Mouse (Mus musculus) yolk sac, embryonic 10.5 days (tissue): Measurements from ENCODE around the gene Bcl11b.

Experiments used
- DNase-seq: peaks from one replicate; pipeline ENCODE4 v3.0.0-alpha.2; 2017; ENCODE audit warnings: low spot score

The Bcl11b gene

DNA sequence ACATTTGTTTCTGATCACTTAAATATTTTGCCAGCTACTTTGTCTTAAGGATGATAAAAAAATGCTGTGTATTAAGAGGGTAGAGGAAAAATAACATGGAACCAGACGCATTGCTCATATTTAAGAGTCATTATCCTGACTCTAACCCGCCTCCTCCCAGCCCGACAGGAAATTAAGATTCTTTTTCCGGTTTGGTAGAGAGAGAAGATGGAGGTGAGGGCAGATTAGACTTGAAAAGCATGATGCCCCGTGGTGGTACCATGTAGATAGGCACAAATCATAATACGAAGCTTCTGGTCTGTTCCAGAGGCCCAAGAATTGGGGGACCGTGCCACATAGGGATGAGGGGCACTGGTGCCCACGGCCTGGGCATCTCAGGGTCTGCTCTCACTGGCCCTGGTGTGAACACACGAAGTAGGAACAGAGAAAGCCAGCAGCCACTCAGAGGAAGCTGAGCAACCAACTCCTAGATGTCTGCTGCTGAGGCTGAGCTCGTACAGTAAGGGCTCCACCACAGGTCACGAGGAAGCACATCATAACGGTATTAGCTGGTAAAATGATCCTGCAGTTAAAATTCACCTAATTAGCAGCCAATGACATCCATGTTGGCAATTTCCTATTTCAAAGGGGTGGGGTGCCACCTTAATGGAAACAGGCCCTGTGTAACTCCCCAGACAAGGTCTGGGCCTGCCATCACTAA, 32.2 kb downstream of the Bcl11b start:
- DNase-seq = no peak

DNA sequence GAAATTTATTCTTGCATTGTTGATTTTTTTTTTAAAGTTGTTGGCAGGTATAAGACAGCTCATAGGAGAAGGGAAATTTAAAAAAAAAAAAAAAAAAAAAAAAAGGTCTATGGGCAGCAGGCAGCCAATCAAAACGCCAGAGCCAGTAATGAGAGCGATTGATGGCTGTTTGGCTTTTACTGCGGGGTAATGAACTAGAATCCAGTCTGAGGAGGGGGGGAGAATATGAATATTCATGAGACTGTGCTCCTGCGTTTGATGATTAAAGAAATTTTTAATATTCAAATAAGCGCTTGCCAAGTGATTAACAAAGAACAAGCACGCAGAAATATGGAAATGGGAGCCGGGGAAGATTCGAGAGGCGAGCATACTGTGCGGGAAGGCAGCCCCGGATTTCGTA, 32.8 kb downstream of the Bcl11b start:
- DNase-seq = no peak

DNA sequence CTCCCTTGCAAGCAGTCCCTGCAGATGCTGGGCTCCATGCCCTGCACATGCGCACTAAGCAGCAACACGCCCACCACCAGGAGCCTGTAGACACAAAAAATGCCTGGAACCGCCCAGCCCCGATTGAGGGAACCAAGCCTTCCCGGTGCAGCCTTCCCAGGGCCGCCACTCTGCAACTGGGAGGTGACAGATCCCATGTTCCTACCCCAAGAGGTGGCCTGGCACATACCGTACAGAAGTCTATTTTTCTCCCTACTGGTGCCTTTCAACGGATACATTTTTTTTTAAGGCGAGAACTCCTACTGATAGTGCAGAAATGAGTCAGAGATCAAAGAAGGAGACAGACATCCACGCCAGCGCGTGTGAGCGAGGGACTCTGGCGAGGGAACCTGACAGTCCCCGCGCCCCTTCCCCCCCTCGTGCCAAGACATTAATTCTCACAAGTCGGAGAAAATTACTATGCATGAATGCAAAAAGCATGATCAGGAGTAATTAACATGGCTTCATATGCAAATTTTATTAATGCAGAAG, 33.5 kb downstream of the Bcl11b start:
- no peak for DNase-seq

DNA sequence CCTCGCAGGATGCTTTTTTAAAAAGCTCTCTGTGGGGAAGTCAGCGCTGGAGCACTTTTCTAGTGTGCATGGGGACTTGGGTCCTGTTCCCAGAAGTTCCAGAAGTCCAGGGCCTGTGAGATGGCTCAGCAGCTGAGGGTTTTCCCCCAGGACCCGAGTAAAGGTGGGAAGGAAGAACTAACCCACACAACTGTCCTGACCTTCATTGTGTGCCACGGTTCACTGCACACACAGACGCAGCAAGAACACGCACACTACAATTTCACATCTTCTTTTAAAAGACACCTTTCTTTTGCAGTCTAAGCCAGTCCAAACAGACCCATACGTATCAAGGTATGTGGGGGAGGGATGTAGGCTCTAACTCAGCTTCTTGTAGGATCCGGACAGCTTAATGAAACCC, 34.3 kb downstream of the Bcl11b start:
- DNase-seq = no peak

DNA sequence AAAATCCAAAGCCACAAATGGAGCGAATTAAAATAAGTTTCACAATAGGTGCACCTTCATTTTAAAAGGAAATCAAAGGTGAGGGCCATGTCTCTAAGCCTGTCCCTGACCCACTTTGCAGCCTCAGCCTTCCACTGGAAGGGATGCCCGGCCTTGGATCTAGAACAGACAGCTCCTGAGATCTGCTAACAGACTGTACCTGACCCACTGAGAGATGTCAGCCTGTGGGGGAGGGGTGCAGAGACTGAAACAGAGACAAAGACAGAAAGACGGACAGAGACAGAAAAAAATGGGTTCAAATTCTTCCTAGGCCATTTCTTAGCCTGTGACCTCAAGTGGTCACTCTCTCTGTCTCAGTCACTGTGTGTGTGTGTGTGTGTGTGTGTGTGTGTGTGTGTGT, 35.1 kb downstream of the Bcl11b start:
- no peak for DNase-seq

DNA sequence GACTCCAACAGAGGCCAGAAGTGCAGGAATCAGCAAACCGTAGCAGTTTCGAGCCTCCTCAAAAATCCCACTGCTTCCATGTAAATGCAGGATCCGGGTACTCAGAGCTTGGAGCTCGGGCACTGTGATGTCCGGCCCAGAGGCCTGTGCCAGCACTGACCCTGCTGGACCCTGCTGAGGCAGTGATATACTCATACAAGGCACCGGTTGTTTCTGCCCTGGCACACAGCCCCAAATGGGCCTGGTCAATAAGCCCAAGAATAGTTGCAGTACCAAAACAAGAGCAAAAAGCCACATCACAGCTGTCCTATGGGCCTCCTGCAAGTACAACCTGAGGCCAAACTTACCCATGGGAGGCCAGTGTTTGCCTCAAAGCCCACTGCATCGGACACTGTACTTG, 36.4 kb downstream of the Bcl11b start:
- no peak for DNase-seq

DNA sequence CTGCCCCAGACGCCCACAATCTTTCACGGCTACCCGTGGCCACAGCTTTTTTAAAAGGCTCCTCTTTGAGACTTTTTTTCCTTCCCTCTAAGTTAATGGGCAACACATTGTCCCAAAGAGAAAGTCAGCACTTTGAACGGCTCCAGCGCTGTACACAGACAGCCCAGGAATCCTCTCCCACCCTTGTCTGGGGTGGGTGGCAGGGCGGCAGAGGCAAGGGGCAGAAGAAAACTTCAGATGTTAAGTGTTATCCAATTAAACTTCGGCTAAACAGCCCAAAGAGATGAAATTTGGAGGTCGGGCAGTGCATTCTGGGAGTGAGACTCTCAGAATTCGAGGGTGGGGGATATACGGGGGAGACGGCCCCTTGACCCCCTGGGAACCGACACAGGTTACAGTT, 38.3 kb downstream of the Bcl11b start:
- no peak for DNase-seq

DNA sequence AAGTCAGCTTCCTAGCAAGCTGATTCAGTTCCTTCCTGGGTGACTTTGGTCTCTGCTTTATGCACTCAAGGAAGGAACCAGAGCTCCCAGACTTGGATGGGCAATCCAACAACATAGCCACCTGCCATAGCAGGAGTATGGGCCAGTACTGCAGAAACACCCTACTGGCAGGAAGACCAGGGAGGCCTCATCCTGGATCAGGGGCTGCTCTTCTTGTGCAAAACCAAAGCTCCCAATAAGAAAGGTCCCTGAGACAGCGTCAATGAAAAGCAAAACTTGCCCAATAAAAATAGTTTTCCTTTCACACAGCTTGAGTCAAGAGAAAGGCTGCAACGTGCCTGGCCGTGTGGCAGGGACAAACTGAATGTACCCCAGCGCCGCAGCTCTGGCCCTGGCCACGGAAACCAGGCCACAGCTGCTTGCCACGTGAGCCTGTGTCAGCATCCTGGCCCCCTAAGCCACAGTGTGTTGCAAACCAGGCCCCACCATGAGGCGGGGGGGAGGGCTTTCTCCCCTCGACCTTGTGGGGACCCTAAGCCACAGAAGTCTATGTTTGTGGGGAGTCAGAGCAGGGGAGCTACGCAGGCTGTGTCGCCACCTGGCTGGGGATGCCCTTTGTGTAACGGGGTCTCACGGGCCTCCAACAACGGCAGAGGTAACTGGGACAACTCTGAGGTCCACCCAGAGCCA, 38.9 kb downstream of the Bcl11b start:
- no peak for DNase-seq

DNA sequence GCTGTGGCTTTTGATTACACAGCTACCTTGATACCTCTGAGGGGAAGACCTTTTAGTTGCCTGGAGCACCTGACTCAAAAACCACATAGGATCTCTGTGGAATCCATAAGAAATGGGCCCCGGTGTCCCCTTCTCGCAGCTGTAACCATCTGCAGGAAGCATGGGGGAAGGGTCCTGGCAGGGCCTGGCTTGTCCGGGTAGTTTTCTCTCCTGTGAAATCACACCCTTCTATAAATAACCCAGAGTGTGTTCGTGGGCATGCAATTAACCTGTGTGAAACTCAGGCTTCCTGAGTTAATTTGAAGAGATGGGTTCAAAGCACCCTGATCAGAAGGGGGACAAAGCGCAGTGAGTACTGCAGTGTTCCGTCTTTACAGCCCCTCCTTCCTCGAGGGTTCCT, 40.5 kb downstream of the Bcl11b start:
- DNase-seq = no peak

DNA sequence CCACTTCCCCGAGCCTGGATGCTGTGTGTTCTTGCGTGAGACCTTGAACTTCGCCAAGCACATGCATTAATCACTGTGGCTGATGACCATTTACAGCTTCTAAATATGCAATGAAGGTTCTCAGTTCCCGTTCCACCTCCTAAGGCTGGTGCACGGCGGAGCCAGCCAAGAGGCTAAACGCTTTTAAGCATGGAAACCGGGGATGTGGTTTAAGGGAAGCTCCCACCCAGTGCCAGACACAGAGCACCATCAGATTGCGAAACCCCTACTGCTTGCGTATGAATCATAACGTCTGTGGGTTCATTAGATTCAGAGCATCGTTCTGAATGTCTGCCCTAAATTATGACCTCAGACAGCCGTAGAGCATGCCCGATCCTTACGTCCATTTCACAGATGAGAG, 41.6 kb downstream of the Bcl11b start:
- no peak for DNase-seq

DNA sequence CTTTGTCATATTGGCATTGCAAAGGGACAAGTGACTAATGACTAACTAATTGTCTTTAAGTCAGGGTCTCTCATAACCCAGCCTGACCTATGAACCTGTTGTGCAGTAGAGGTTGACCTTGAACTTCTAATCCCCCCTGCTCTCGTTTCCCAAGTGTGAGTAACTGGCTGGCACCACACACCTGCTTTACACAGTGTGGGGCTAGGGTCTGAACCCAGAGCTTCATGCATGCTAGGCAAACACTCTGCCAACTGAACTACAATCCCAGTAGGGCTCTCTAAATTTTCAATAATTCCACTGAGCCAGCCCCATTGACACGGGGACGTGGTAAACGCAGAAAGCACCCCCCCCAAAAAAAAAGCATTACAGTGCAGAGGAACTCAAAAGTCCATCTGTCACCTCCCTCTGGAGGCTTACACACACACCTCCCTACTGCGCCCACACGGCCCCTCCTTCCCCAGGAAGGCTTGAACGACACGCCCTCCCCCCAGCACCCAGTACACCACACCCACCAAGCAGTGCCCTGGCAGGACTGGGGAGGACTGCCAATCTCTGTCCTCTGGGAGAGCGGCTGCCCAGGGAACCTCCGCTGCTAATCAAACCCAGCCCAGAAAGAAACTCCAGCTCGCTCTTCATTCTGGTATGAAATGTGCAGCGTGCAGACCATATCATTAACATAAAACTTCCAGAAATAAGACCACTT, 42.5 kb downstream of the Bcl11b start:
- no peak for DNase-seq

DNA sequence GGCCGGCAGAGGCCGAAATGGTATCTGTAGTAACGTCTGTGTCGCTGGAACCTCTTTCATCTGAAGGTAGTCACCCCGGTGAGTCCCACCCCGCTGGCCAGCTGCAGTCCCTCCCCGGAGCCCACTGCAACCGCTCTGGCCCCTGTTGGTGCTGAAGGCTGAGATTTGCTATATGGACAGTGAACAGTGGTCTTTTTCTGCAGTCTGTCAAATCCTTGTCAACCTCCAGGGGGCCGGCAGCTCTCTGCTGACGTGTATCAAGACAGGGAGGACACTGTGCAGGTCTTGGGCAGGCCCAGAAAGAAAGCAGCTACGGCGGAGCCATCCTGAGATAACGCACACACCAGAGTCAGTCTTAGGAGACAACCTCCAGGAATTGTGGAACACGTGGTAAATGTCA, 43.0 kb downstream of the Bcl11b start:
- DNase-seq = peak; percentile 32

DNA sequence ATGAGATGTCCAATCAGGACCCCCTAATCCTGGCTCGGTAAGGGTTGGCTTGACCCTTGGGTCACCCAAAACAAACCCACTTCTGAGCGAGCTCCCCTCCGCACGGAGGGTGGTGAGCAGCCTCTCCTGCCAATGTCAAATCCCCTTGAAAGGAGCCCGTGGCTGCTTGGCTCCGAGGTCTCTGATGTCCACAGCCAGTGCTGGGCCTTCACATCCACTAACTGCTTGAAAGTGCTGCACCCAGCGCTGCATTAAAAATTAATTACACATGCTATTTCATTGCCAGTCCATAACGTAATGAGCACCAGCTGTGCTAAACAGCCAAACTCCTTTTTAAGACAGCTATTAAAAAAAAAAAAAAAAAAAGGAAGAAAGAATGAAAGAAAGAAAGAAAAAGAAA, 43.5 kb downstream of the Bcl11b start:
- no peak for DNase-seq

DNA sequence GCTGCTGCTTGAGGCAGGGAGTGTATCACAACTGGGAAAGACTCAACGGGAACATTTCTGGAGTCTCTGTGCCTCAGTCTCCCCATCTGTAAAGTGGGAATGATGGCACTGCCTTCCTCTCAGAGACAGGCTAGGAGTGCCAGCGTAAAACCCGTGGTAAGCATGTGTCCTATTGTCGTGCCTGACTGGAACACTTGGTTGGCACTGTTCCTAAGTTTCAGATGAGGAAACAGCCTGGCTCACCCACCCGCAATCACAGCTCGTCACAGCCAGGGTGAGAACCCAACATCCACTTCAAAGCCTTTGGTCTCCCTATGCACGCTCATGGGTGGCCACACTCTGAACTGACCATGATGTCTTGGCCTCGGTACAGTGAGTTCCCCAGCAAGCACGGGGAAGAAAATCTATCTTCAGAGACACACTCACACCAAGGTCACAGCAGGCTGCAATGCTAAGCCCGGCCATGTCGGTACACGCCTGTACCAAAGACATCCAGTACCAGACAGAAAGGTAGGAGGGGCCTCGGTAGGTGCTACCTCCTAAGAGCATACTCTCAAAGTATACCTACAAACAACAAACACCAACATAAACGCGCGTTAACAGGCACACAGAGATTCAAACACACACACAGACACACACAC, 50.2 kb downstream of the Bcl11b start:
- DNase-seq = no peak

DNA sequence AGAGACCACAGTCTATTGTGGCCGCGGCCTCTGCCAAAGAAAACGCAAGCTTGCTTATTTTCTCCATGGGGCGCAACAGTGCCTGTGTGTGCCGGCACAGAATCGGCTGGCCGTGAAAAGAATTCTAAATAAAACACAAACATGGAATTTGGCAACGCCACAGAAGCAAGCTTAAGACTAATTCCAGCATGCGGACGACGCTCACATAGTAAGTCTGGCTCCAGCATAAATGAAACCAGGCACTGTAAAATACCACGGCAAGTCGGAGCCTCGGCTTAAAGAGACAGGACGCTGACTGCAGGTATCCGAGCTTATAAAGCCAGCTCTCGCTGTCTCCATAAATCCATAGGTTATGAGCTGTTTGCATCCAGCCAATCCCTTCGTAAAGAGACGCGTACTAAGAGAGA, 51.1 kb downstream of the Bcl11b start:
- no peak for DNase-seq

DNA sequence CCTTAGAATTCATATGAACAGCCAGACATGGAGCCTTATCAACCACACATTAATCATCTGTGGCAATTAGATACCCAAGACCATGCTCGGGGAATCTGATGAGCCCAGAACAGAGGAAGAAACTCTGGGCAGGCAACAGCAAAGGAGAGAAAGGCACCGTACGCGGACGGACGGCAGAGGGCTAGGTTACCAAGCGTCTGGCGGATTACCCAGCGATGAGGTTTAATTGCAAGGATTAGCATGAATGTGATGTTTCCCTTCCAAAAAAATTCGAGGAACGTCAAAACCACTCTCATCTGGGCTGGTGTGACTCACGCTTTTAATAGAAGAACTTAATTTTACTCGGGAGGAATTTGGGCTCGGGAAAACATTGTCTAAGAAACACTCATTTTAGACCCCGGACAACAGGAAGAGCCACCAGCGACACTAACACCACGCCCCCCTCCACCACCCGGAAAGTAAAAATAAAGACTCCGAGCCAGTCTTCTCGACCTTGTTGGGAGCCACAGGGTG, 52.7 kb downstream of the Bcl11b start:
- no peak for DNase-seq

DNA sequence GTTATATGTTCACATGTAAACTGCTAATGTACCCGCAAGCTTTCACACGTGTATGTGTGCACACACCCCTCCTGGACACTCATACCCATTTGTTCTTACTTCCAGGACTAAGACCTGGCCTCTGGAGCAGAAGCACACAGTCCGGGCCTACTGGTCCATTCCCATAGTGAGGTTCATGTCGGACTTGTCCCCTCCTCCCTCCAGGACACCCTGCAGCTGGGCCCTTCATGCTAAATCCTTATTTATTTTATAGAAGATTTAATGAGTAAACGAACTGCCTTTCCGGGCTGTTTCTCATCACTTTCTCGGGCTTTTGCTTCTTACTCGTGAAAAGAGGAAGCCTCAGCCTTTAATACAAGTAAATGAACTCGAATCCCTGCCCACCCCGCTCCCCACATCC, 54.0 kb downstream of the Bcl11b start:
- no peak for DNase-seq

DNA sequence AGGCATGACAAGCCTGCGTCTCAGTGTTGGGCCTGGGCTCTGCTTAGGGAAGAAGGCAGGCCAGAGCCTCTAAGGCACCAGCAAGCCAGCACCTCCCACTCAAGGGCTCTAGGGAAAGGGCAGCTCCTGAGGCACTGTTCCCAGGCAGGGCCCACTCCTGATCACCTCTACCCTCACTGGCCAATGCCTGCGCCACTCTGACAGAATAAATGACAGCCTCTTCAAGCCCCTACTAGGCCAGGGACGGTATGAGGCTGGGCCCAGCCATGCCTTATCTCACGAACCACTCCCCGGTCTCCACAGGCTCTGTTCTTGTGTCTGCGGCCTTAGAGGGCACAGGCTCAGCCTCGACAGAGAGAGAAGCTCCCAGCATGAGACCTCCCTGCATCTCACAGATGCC, 61.3 kb downstream of the Bcl11b start:
- DNase-seq = no peak

DNA sequence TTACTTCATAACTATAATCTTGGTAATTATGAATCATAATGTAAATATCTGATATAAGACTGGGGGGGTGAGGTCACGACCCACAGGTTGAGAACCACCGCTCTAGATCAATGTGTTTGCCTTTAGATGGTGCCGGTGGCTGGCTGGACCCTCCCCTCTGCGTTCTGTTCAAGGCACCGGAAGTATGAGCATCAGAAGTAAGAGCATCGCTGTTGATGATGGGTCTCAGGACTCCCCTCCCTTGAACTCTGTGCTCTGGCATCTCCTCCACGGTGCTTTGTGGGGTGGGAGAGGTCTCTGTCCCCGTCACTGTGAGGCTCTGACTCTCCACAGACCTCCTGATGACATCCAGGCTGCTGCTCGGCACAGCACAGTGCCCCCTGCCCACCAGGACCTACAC, 62.6 kb downstream of the Bcl11b start:
- no peak for DNase-seq

DNA sequence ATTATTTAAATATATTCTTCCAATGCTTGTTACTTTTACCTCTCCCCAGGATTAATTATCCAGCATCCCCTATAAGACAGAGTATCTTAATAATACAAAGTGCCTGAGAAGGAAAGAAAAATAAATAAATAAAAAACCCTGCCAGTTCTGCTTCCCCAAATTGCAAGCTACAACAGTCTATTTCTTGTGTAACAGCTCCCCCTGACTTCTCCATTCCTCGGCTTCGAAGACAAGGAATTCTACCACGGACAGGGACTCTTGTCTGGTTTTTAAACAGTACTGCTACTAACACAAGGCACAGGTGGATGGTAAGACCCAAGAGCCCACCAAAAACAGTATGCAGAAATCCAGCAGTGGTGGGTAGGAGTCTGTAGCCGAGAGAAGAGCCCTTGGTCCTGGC, 64.2 kb downstream of the Bcl11b start:
- no peak for DNase-seq

DNA sequence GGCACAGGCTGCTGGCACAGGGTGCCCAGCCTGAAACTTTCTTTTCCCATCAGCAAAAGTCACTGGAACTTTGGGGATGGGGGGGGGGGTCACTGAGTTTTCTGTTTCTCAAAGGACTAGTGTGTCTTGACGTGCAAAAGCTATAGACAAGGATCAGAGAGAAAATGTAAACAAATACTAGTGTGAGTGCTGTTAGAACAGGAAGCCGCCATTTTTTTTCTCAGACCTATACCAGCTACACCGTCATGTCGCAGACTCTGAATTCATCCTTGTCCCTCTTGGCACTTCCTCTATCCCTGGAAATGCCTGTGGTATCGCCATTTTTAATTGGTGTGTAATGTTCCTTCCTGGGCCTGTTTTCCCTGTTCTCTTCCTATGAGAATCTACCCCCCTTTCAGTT, 66.4 kb downstream of the Bcl11b start:
- DNase-seq = no peak

DNA sequence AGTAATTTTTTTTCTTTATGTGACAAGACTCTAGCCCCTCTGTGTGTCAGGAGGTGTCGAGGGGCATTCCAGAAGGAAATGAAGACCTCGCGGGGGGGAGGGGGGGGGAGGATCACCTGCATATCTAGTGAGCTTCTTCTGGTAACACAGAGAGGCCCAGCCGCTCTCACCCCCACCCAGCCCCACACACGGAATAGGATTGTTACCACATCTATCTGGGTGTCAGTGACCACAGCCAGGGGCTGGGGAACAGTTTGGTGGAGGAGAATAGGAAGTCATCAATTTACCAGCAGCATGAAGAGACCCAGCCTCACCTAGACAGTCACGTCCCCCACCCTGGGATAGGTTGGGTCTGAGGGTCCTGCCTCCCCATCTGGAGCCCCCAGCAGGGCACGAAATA, 67.0 kb downstream of the Bcl11b start:
- DNase-seq = no peak
